Mouse (Mus musculus): ENCODE data around the gene Gsg1. TPM values are rescaled to one million over a fixed set of nuclear protein-coding genes. Genes with fewer than 3 reads are reported as not detected.
A peak's percentile ranks its signal among the peaks of the same experiment; 100 is the strongest.

Gene Gsg1
- polyA plus RNA-seq, 1 experiment, result 0.27 TPM

- no peak for DNase-seq (ENCODE audit: low read depth)
Observed at GRCm38 (mm10) chr6:135235742-135236141, 18.4 kb downstream of the Gsg1 start.

GRCm38 (mm10) chr6:135232443-135233182, 21.5 kb downstream of the Gsg1 start:
- TF ChIP-seq CTCF (IDR thresholded peaks at IDR 0.05; ENCODE audit: borderline replicate concordance, extremely low read depth, insufficient read depth, insufficient read length), result no peak
- no peak for TF ChIP-seq POLR2A (IDR thresholded peaks at IDR 0.05; ENCODE audit: borderline replicate concordance, extremely low read depth, insufficient read depth, insufficient read length, poor library complexity, severe bottlenecking)
- DNase-seq (ENCODE audit: low read depth), result no peak

More at GRCm38 (mm10) chr6:135235742-135236141, 18.4 kb downstream of the Gsg1 start:
- TF ChIP-seq CTCF (IDR thresholded peaks at IDR 0.05; ENCODE audit: borderline replicate concordance, extremely low read depth, insufficient read depth, insufficient read length) (no peak), POLR2A (IDR thresholded peaks at IDR 0.05; ENCODE audit: borderline replicate concordance, extremely low read depth, insufficient read depth, insufficient read length, poor library complexity, severe bottlenecking) (no peak)

- no peak for TF ChIP-seq CTCF (IDR thresholded peaks at IDR 0.05; ENCODE audit: borderline replicate concordance, extremely low read depth, insufficient read depth, insufficient read length)
- TF ChIP-seq POLR2A (IDR thresholded peaks at IDR 0.05; ENCODE audit: borderline replicate concordance, extremely low read depth, insufficient read depth, insufficient read length, poor library complexity, severe bottlenecking), result no peak
- DNase-seq (ENCODE audit: low read depth), result no peak
Observed at GRCm38 (mm10) chr6:135230586-135230985, 23.6 kb downstream of the Gsg1 start.

- TF ChIP-seq POLR2A (IDR thresholded peaks at IDR 0.05; ENCODE audit: borderline replicate concordance, extremely low read depth, insufficient read depth, insufficient read length, poor library complexity, severe bottlenecking) (no peak), CTCF (IDR thresholded peaks at IDR 0.05; ENCODE audit: borderline replicate concordance, extremely low read depth, insufficient read depth, insufficient read length) (no peak)
- DNase-seq (ENCODE audit: low read depth), result peak; percentile 40
Observed at GRCm38 (mm10) chr6:135228465-135228941, 25.6 kb downstream of the Gsg1 start.

GRCm38 (mm10) chr6:135223786-135224416, 30.2 kb downstream of the Gsg1 start:
- TF ChIP-seq POLR2A (IDR thresholded peaks at IDR 0.05; ENCODE audit: borderline replicate concordance, extremely low read depth, insufficient read depth, insufficient read length, poor library complexity, severe bottlenecking) (no peak), CTCF (IDR thresholded peaks at IDR 0.05; ENCODE audit: borderline replicate concordance, extremely low read depth, insufficient read depth, insufficient read length) (no peak)
- DNase-seq (ENCODE audit: low read depth), result peak; percentile 82

- DNase-seq (ENCODE audit: low read depth), result no peak
- TF ChIP-seq CTCF (IDR thresholded peaks at IDR 0.05; ENCODE audit: borderline replicate concordance, extremely low read depth, insufficient read depth, insufficient read length) (no peak), POLR2A (IDR thresholded peaks at IDR 0.05; ENCODE audit: borderline replicate concordance, extremely low read depth, insufficient read depth, insufficient read length, poor library complexity, severe bottlenecking) (no peak)
Observed at GRCm38 (mm10) chr6:135219916-135220315, 34.2 kb downstream of the Gsg1 start.

- TF ChIP-seq CTCF (IDR thresholded peaks at IDR 0.05; ENCODE audit: borderline replicate concordance, extremely low read depth, insufficient read depth, insufficient read length) (no peak), POLR2A (IDR thresholded peaks at IDR 0.05; ENCODE audit: borderline replicate concordance, extremely low read depth, insufficient read depth, insufficient read length, poor library complexity, severe bottlenecking) (no peak)
- no peak for DNase-seq (ENCODE audit: low read depth)
Observed at GRCm38 (mm10) chr6:135218330-135218729, 35.8 kb downstream of the Gsg1 start.

GRCm38 (mm10) chr6:135212666-135213065, 41.5 kb downstream of the Gsg1 start:
- DNase-seq (ENCODE audit: low read depth), result no peak
- TF ChIP-seq CTCF (IDR thresholded peaks at IDR 0.05; ENCODE audit: borderline replicate concordance, extremely low read depth, insufficient read depth, insufficient read length) (no peak), POLR2A (IDR thresholded peaks at IDR 0.05; ENCODE audit: borderline replicate concordance, extremely low read depth, insufficient read depth, insufficient read length, poor library complexity, severe bottlenecking) (no peak)

GRCm38 (mm10) chr6:135211169-135211568, 43.0 kb downstream of the Gsg1 start:
- no peak for DNase-seq (ENCODE audit: low read depth)
- TF ChIP-seq POLR2A (IDR thresholded peaks at IDR 0.05; ENCODE audit: borderline replicate concordance, extremely low read depth, insufficient read depth, insufficient read length, poor library complexity, severe bottlenecking) (no peak), CTCF (IDR thresholded peaks at IDR 0.05; ENCODE audit: borderline replicate concordance, extremely low read depth, insufficient read depth, insufficient read length) (no peak)

- peak; percentile 76 for DNase-seq (ENCODE audit: low read depth)
- no peak for TF ChIP-seq CTCF (IDR thresholded peaks at IDR 0.05; ENCODE audit: borderline replicate concordance, extremely low read depth, insufficient read depth, insufficient read length)
- TF ChIP-seq POLR2A (IDR thresholded peaks at IDR 0.05; ENCODE audit: borderline replicate concordance, extremely low read depth, insufficient read depth, insufficient read length, poor library complexity, severe bottlenecking), result no peak
Observed at GRCm38 (mm10) chr6:135206909-135207308, 47.2 kb downstream of the Gsg1 start.

GRCm38 (mm10) chr6:135205802-135206201, 48.3 kb downstream of the Gsg1 start:
- TF ChIP-seq POLR2A (IDR thresholded peaks at IDR 0.05; ENCODE audit: borderline replicate concordance, extremely low read depth, insufficient read depth, insufficient read length, poor library complexity, severe bottlenecking) (no peak), CTCF (IDR thresholded peaks at IDR 0.05; ENCODE audit: borderline replicate concordance, extremely low read depth, insufficient read depth, insufficient read length) (no peak)
- DNase-seq (ENCODE audit: low read depth), result no peak

All from brain, embryonic 14.5 days (tissue).